Mouse (Mus musculus) heart, adult 2 months (tissue): ENCODE results near the gene Acadvl.

ENCODE experiments used
- CTCF ChIP-seq: fragments of 200-600 bp; IDR thresholded peaks from 2 replicates; pipeline ENCODE4 v1.8.1; 2022; ENCODE audit warnings: antibody characterized with exemption, mild to moderate bottlenecking, moderate library complexity
- EP300 ChIP-seq: fragments of 200-500 bp; IDR thresholded peaks from 2 replicates; pipeline ENCODE4 v1.6.1; 2011; ENCODE audit warnings: low read depth, low read length, control low read depth; ENCODE audit not compliant: insufficient read depth

DNA sequence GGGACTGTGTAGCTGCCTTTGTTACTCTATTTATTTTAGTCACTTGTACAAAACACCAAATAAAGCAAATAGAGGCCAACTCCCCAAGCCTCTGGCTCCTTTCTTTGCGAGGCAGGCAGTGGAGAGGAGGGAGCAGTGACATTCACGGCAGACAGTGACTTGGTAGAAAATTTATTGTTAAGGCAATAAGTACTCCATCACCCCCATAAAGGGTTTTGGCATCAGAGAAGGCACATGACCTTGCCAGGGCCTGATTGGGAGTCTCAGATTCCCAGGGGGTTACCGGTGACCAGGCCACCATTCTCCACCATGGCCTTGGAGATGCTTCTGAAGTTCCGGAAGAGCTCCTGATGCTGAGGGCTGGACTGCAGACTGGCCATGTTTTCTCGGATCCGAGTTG lies 5.2 kb downstream of the Acadvl start:
- no peak for TF ChIP-seq EP300
- TF ChIP-seq CTCF, result no peak
